Mouse (Mus musculus): Measurements from ENCODE around the gene Sept14. TPM values are rescaled to one million over a fixed set of nuclear protein-coding genes. Genes with fewer than 3 reads are reported as not detected.
"Not testable (repeated sequence)": the region's sequence is repeated elsewhere in the genome, so short reads cannot be mapped to it uniquely, and the experiment has no call there.

Sept14 gene
- total and polyA plus RNA-seq, 2 experiments from 2014 or later: not detected

GRCm38 (mm10) chr5:129700506-129700905 is 7.8 kb downstream of the Sept14 start:
- ATAC-seq (ENCODE audit: low FRiP score) (no peak), DNase-seq (ENCODE audit: low spot score) (peak; percentile 4)
- Histone ChIP-seq H3K9me3 (ENCODE audit: low read length) (no peaks in the 10 kb centered on the region), H3K4me1 (ENCODE audit: insufficient read depth, low read length) (no peaks in the 10 kb centered on the region), H3K4me3 (ENCODE audit: low read depth, low read length) (no peak overlapping the region), H3K36me3 (ENCODE audit: insufficient read depth, low read length) (no peaks in the 10 kb centered on the region), H3K9ac (replicated peaks; ENCODE audit: low read length, poor library complexity, severe bottlenecking) (no peak overlapping the region), H3K27me3 (ENCODE audit: insufficient read depth, low read length) (no peaks in the 10 kb centered on the region), H3K4me2 (ENCODE audit: low read depth, low read length, poor library complexity, severe bottlenecking) (no peak overlapping the region), H3K27ac (ENCODE audit: low read depth, low read length) (no peak overlapping the region)
- WGBS: 41% methylated on average over 2 of the region's 2 CpGs
- TF ChIP-seq CTCF (IDR thresholded peaks at IDR 0.05): no peak

GRCm38 (mm10) chr5:129690528-129690927 is 17.8 kb downstream of the Sept14 start:
- ATAC-seq (ENCODE audit: low FRiP score): no peak
- Histone ChIP-seq H3K4me2 (ENCODE audit: low read depth, low read length, poor library complexity, severe bottlenecking) (no peak overlapping the region), H3K27ac (ENCODE audit: low read depth, low read length) (no peak overlapping the region), H3K4me3 (ENCODE audit: low read depth, low read length) (no peak overlapping the region), H3K9me3 (ENCODE audit: low read length) (no peaks in the 10 kb centered on the region), H3K27me3 (ENCODE audit: insufficient read depth, low read length) (no peaks in the 10 kb centered on the region), H3K9ac (replicated peaks; ENCODE audit: low read length, poor library complexity, severe bottlenecking) (no peak overlapping the region), H3K36me3 (ENCODE audit: insufficient read depth, low read length) (no peaks in the 10 kb centered on the region), H3K4me1 (ENCODE audit: insufficient read depth, low read length) (no peaks in the 10 kb centered on the region)
- no peak for TF ChIP-seq CTCF (IDR thresholded peaks at IDR 0.05)
- no peak for DNase-seq (ENCODE audit: low spot score)
- WGBS: 84% methylated on average over 3 of the region's 3 CpGs

GRCm38 (mm10) chr5:129687621-129688020 is 20.7 kb downstream of the Sept14 start:
- no peak overlapping the region for H3K4me3 ChIP-seq (ENCODE audit: low read depth, low read length)
- no peaks in the 10 kb centered on the region for H3K36me3 ChIP-seq (ENCODE audit: insufficient read depth, low read length)
- WGBS: 87% methylated on average over 7 of the region's 7 CpGs
- no peak overlapping the region for H3K27ac ChIP-seq (ENCODE audit: low read depth, low read length)
- no peaks in the 10 kb centered on the region for H3K4me1 ChIP-seq (ENCODE audit: insufficient read depth, low read length)
- no peak for DNase-seq (ENCODE audit: low spot score)
- no peaks in the 10 kb centered on the region for H3K9me3 ChIP-seq (ENCODE audit: low read length)
- no peak overlapping the region for H3K4me2 ChIP-seq (ENCODE audit: low read depth, low read length, poor library complexity, severe bottlenecking)
- TF ChIP-seq CTCF (IDR thresholded peaks at IDR 0.05): no peak
- ATAC-seq (ENCODE audit: low FRiP score): no peak
- no peaks in the 10 kb centered on the region for H3K27me3 ChIP-seq (ENCODE audit: insufficient read depth, low read length)
- H3K9ac ChIP-seq (replicated peaks; ENCODE audit: low read length, poor library complexity, severe bottlenecking): no peak overlapping the region

- H3K27me3 ChIP-seq (ENCODE audit: insufficient read depth, low read length); H3K36me3 ChIP-seq (ENCODE audit: insufficient read depth, low read length); ATAC-seq (ENCODE audit: low FRiP score); H3K9me3 ChIP-seq (ENCODE audit: low read length); H3K9ac ChIP-seq (replicated peaks; ENCODE audit: low read length, poor library complexity, severe bottlenecking); H3K4me1 ChIP-seq (ENCODE audit: insufficient read depth, low read length); DNase-seq (ENCODE audit: low spot score); H3K4me2 ChIP-seq (ENCODE audit: low read depth, low read length, poor library complexity, severe bottlenecking); H3K27ac ChIP-seq (ENCODE audit: low read depth, low read length); H3K4me3 ChIP-seq (ENCODE audit: low read depth, low read length): not testable (repeated sequence)
- 85% methylated on average over 5 of the region's 5 CpGs for WGBS
These were observed 23.2 kb downstream of the Sept14 start for GRCm38 (mm10) chr5:129685141-129685540.

- Histone ChIP-seq H3K27me3 (ENCODE audit: insufficient read depth, low read length) (no peaks in the 10 kb centered on the region), H3K27ac (ENCODE audit: low read depth, low read length) (peak within 1 kb of the TSS; percentile 73), H3K4me2 (ENCODE audit: low read depth, low read length, poor library complexity, severe bottlenecking) (peak within 1 kb of the TSS; percentile 85), H3K9me3 (ENCODE audit: low read length) (0 out of 2 replicates have a peak, but pooled peaks cover 1% of the 10 kb centered on the region), H3K4me3 (ENCODE audit: low read depth, low read length) (peak within 1 kb of the TSS; percentile 80), H3K36me3 (ENCODE audit: insufficient read depth, low read length) (no peaks in the 10 kb centered on the region), H3K9ac (replicated peaks; ENCODE audit: low read length, poor library complexity, severe bottlenecking) (peak within 1 kb of the TSS; percentile 83), H3K4me1 (ENCODE audit: insufficient read depth, low read length) (0 out of 2 replicates have a peak, but pooled peaks cover 6% of the 10 kb centered on the region)
- no peak for TF ChIP-seq CTCF (IDR thresholded peaks at IDR 0.05)
- WGBS: under 1% methylated on average over 23 of the region's 23 CpGs
- DNase-seq (ENCODE audit: low spot score) (peak; percentile 87), ATAC-seq (ENCODE audit: low FRiP score) (peak; percentile 73; the same call in 1 of the 2 replicates)
These were observed 38.3 kb downstream of the Sept14 start, which contains the start of gene Zfp11 for GRCm38 (mm10) chr5:129670036-129670458. Gene Zfp11, minus strand, starts transcription at chr5:129670099.

GRCm38 (mm10) chr5:129669453-129670035 is 38.8 kb downstream of the Sept14 start:
- Histone ChIP-seq H3K9me3 (ENCODE audit: low read length) (no peaks in the 10 kb centered on the region), H3K27ac (ENCODE audit: low read depth, low read length) (peak overlapping the region; percentile 62), H3K4me2 (ENCODE audit: low read depth, low read length, poor library complexity, severe bottlenecking) (peak overlapping the region; percentile 85), H3K36me3 (ENCODE audit: insufficient read depth, low read length) (no peaks in the 10 kb centered on the region), H3K4me1 (ENCODE audit: insufficient read depth, low read length) (0 out of 2 replicates have a peak, but pooled peaks cover 6% of the 10 kb centered on the region), H3K4me3 (ENCODE audit: low read depth, low read length) (peak overlapping the region; percentile 80), H3K9ac (replicated peaks; ENCODE audit: low read length, poor library complexity, severe bottlenecking) (peak overlapping the region; percentile 83), H3K27me3 (ENCODE audit: insufficient read depth, low read length) (no peaks in the 10 kb centered on the region)
- 1% methylated on average over 31 of the region's 31 CpGs for WGBS
- ATAC-seq (ENCODE audit: low FRiP score) (peak; percentile 47; the same call in 1 of the 2 replicates), DNase-seq (ENCODE audit: low spot score) (no peak)
- TF ChIP-seq CTCF (IDR thresholded peaks at IDR 0.05): no peak
